Mouse (Mus musculus) bone marrow, adult 2 months (tissue): ENCODE measurements around the gene Apobec1.

ENCODE experiments used
- CTCF ChIP-seq: fragments of 200-500 bp; IDR thresholded peaks from 2 replicates; pipeline ENCODE4 v1.5.1; 2011; ENCODE audit warnings: low read length, control low read depth; ENCODE audit not compliant: control insufficient read depth, insufficient read depth
- POLR2A ChIP-seq: fragments of 200-500 bp; IDR thresholded peaks from 2 replicates; pipeline ENCODE4 v1.6.1; 2011; ENCODE audit warnings: low read depth, mild to moderate bottlenecking, control low read depth, low read length, borderline replicate concordance; ENCODE audit not compliant: control insufficient read depth

- TF ChIP-seq CTCF: no peak
- TF ChIP-seq POLR2A: no peak
Observed at GRCm38 (mm10) chr6:122561005-122561404, 41.2 kb downstream of the Apobec1 start.
